Mouse (Mus musculus): Measurements from ENCODE around the gene Otx2. TPM values are rescaled to one million over a fixed set of nuclear protein-coding genes. Genes with fewer than 3 reads are reported as not detected.
A peak's percentile ranks its signal among the peaks of the same experiment; 100 is the strongest.

Otx2 gene
- polyA plus RNA-seq, 1 experiment from 2014 or later: not detected

DNA sequence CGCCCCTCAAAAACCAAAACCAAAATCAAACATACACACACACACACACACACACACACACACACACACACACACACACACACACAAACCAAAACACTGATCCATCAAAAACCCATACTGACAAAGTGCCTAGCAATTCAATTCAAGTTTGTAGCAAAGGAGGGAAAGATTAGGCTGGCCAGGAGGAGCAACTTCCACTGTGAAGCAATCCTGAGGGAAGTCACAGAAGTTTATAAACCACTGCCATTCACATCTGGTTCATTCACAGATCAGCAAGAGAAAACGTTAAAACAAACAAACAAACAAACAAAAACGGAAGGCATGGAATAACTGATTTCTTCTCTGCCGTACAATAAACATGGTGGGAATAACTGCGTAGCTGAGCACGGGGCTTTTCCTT lies 16.4 kb downstream of the Otx2 start:
- no peak overlapping the region for H3K9ac ChIP-seq
- no peaks in the 10 kb centered on the region for H3K36me3 ChIP-seq
- H3K27ac ChIP-seq: no peak overlapping the region
- H3K27me3 ChIP-seq (replicated peaks): peaks cover 100% of the 10 kb centered on the region
- 0 out of 2 replicates have a peak, but pooled peaks cover 7% of the 10 kb centered on the region for H3K4me1 ChIP-seq
- no peak for ATAC-seq
- H3K4me2 ChIP-seq: no peak overlapping the region
- 58% methylated on average over 6 of the region's 6 CpGs for WGBS (ENCODE audit: insufficient replicate concordance)
- H3K4me3 ChIP-seq: no peak overlapping the region
- no peaks in the 10 kb centered on the region for H3K9me3 ChIP-seq (replicated peaks)

DNA sequence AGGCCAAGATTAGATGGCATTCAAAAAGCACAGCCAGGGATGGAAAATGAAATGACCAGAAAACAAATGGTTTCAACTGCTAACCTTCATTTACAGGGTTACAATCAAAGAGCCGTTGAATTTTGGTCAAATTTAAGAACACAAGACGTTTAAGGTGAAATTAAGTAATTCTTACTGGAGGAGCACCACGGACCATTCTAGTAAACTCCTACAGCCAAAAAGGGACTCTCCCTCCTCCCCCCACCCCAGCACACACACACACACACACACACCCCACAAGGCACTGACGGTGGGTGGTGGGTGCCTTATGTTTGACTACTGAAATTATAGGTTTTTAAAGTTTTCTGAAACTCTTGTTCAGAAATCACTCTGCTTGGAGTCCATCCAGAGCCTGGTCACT lies 16.9 kb downstream of the Otx2 start:
- Histone ChIP-seq H3K4me3 (no peak overlapping the region), H3K27me3 (replicated peaks) (peaks cover 100% of the 10 kb centered on the region), H3K9me3 (replicated peaks) (no peaks in the 10 kb centered on the region), H3K4me1 (0 out of 2 replicates have a peak, but pooled peaks cover 7% of the 10 kb centered on the region), H3K36me3 (no peaks in the 10 kb centered on the region), H3K9ac (no peak overlapping the region), H3K27ac (no peak overlapping the region), H3K4me2 (no peak overlapping the region)
- WGBS (ENCODE audit: insufficient replicate concordance): 61% methylated on average over 4 of the region's 4 CpGs
- no peak for ATAC-seq

DNA sequence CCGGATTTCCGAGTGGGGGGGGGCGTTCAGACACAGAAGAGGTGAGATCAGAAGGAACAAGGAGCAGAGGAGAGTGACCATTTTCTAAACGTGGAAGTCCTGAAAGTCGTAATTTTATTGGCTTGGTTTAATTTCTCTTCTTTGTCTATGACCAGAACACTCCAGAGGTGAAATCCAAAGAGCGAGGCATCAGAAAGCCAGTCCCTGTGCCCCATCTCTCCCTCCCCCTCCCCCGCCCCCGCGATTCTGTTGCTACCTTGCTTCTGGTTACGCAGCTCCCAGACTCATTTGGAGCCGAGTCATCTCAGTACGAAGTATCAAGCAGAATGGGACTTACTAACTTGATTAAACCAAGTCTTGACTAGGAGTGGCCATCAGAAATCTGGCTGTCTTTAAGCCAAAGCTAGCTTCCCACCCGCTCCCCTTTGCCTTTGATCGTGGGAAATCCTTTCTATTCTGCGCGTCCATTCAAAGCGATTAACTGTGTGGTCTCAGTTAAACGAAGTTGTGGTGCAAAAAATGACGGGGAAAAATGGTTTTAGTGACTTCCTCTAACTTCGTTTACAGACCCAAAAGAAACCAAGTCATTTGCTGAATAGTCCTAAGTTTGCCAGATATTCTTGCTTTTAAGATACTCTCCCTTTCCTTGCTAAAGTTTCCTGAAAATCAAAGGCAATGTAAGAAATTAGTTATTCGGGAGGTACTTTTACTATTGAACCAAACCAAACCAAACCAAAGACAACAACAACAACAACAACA lies 17.6 kb downstream of the Otx2 start:
- no peaks in the 10 kb centered on the region for H3K36me3 ChIP-seq
- peaks cover 100% of the 10 kb centered on the region for H3K27me3 ChIP-seq (replicated peaks)
- peaks cover 11% of the 10 kb centered on the region; the same call in 1 of the 2 replicates for H3K4me1 ChIP-seq
- ATAC-seq: no peak
- H3K9me3 ChIP-seq (replicated peaks): no peaks in the 10 kb centered on the region
- no peak overlapping the region for H3K27ac ChIP-seq
- no peak overlapping the region for H3K9ac ChIP-seq
- H3K4me2 ChIP-seq: no peak overlapping the region
- WGBS (ENCODE audit: insufficient replicate concordance): 7% methylated on average over 21 of the region's 21 CpGs
- no peak overlapping the region for H3K4me3 ChIP-seq

DNA sequence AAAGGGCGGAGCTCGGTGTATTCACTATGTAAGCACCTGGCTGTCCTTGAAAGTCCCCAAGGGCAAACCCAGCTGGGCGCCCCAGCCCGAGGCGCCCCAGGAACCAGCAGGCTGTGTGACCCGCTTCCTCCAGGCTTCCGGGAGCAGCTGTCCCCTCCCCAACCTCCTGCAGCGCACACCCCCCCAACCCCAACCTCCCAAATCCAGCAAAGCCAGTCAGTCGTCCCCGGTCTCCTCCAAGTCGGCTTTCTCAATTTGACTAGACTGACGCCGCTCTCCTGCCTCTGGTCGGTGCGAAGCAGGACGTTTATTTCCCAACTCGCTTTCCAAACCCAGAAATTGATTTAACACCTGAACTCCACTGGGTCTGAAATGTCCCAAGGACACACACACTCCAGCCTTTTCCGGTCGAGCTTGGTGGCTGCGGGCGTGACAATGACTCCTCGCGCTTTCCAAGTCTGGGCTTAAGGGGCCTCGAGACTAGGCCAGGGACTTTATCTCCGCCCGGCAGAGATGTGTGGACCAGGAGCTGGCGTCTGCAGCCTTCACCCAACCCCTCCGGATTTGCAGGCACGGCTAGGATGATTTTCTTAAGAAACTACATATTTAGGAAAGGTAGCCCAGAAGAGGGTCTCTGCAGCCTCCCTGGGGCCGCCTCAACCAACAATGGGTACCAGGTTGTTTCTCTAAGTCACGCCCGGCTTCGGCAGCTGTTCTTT lies 18.4 kb downstream of the Otx2 start:
- Histone ChIP-seq H3K4me3 (no peak overlapping the region), H3K9me3 (replicated peaks) (no peaks in the 10 kb centered on the region), H3K27me3 (replicated peaks) (peaks cover 94% of the 10 kb centered on the region), H3K4me2 (peak overlapping the region; percentile 25), H3K9ac (no peak overlapping the region), H3K36me3 (no peaks in the 10 kb centered on the region), H3K27ac (no peak overlapping the region), H3K4me1 (peaks cover 11% of the 10 kb centered on the region; the same call in 1 of the 2 replicates)
- ATAC-seq: no peak
- WGBS (ENCODE audit: insufficient replicate concordance): 1% methylated on average over 33 of the region's 33 CpGs

DNA sequence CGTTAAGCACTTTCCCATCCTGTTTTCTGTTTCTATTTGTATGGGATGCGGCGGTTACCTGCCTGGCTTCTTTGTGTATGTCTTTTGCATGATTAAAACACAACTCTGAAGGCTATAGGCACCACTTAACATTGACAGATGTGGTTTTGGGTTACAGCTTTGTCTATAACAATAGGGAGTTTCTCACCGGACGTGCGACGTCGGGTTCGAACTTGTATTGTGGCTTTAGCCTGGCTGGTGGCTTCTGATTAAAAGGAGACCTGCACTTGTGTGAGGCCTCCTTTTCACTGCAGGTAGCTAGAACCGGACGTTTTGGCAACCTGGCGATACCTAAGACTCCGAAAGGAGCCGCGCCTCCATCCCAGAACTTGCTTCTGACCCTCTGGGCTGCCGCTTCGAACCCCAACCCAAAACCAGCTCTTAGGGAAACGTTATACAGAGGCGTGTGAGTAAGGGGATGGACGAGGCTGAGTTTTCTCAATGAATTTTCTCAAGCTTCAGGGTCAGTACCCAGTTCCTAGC lies 19.0 kb downstream of the Otx2 start:
- H3K27ac ChIP-seq: no peak overlapping the region
- peaks cover 11% of the 10 kb centered on the region; the same call in 1 of the 2 replicates for H3K4me1 ChIP-seq
- H3K9me3 ChIP-seq (replicated peaks): no peaks in the 10 kb centered on the region
- H3K36me3 ChIP-seq: no peaks in the 10 kb centered on the region
- H3K4me3 ChIP-seq: no peak overlapping the region
- 3% methylated on average over 20 of the region's 20 CpGs for WGBS (ENCODE audit: insufficient replicate concordance)
- peaks cover 88% of the 10 kb centered on the region for H3K27me3 ChIP-seq (replicated peaks)
- peak overlapping the region; percentile 25 for H3K4me2 ChIP-seq
- H3K9ac ChIP-seq: no peak overlapping the region
- no peak for ATAC-seq

DNA sequence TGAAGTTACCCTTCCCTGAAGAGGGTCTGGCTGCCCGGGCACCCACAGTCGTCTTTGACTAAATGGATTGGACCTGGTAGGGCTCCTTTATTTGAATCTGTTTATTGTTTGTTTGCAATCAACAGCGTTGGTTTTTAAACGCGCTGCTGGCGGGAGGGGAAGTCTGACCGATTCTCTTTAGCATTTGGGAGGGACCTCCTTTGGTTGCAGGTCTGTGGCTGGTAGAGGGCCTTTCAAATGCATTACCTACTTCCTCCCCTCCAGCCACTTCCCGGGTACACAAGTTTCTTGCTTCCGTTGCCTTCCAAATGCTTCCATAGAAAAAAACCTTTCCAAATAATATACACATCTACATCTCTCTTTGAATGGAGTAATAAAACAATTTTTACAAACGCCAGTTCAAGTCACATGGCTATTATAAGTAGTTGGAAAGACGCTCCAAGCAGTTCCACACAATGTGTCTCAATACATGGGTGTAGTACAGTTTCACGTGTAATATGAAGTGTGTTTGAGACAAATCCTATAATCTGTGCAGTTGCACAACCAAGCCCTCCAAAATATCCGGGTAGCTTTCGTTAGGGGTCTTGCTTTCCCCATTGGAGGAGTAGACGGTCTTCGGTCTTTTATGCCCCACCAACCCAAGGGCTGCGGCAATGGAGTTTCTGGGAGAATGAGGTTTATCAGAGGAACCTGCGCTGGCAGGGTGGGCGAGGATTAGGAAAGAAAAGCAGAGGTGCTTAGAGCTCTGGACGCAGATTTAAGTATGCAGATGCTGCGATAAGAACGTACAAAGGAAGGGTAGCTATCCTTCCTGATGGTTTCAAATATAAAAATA lies 19.7 kb downstream of the Otx2 start:
- Histone ChIP-seq H3K9ac (no peak overlapping the region), H3K27ac (no peak overlapping the region), H3K9me3 (replicated peaks) (no peaks in the 10 kb centered on the region), H3K4me1 (peaks cover 11% of the 10 kb centered on the region; the same call in 1 of the 2 replicates), H3K36me3 (no peaks in the 10 kb centered on the region), H3K4me3 (no peak overlapping the region), H3K27me3 (replicated peaks) (peaks cover 84% of the 10 kb centered on the region), H3K4me2 (no peak overlapping the region)
- WGBS (ENCODE audit: insufficient replicate concordance): 11% methylated on average over 22 of the region's 22 CpGs
- no peak for ATAC-seq

DNA sequence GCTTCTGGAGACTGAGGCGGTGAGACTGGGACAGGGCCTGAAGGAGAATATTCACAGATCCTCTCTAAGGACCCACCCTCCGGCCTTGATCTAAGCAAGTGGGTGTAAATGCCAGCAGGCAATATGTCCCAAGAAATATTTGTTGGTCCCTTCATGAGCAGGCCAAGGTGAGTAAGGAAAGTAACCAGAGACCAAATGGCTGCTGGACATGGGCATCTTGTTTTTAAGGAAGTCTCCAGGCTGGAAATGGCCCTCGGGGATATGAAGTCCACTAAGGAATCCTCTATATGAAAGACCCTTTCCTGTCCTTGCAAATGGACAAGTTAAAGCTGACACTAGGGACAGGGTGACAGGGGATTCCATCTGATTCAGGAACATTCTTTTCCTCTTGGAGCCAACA lies 20.5 kb downstream of the Otx2 start:
- 69% methylated on average over 3 of the region's 3 CpGs for WGBS (ENCODE audit: insufficient replicate concordance)
- Histone ChIP-seq H3K4me3 (no peak overlapping the region), H3K27ac (no peak overlapping the region), H3K4me2 (no peak overlapping the region), H3K9me3 (replicated peaks) (no peaks in the 10 kb centered on the region), H3K36me3 (no peaks in the 10 kb centered on the region), H3K27me3 (replicated peaks) (peaks cover 75% of the 10 kb centered on the region), H3K4me1 (peaks cover 11% of the 10 kb centered on the region; the same call in 1 of the 2 replicates), H3K9ac (no peak overlapping the region)
- ATAC-seq: no peak

DNA sequence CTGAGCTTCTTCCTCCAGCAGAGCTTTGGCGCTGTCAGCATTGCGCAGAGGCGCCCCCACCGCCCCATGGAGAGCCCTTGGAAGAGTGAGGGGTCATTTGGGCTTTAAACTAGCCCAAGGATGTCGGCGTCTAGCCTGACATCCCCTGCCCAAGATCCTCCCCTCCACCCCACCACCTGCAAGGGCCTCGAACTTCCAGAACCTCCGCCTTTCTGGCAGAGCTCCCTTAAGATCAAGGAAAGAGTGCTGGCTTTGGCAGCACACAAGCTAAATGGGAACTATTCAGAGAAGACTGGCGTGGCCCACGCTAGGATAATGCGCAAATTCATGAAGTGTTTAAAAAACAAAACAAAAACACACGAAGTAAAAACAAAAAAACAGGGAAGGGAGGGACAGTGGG lies 21.4 kb downstream of the Otx2 start:
- Histone ChIP-seq H3K4me1 (peaks cover 11% of the 10 kb centered on the region; the same call in 1 of the 2 replicates), H3K9ac (no peak overlapping the region), H3K9me3 (replicated peaks) (no peaks in the 10 kb centered on the region), H3K27me3 (replicated peaks) (peaks cover 67% of the 10 kb centered on the region), H3K4me2 (no peak overlapping the region), H3K36me3 (no peaks in the 10 kb centered on the region), H3K27ac (no peak overlapping the region), H3K4me3 (no peak overlapping the region)
- 30% methylated on average over 12 of the region's 12 CpGs for WGBS (ENCODE audit: insufficient replicate concordance)
- no peak for ATAC-seq

DNA sequence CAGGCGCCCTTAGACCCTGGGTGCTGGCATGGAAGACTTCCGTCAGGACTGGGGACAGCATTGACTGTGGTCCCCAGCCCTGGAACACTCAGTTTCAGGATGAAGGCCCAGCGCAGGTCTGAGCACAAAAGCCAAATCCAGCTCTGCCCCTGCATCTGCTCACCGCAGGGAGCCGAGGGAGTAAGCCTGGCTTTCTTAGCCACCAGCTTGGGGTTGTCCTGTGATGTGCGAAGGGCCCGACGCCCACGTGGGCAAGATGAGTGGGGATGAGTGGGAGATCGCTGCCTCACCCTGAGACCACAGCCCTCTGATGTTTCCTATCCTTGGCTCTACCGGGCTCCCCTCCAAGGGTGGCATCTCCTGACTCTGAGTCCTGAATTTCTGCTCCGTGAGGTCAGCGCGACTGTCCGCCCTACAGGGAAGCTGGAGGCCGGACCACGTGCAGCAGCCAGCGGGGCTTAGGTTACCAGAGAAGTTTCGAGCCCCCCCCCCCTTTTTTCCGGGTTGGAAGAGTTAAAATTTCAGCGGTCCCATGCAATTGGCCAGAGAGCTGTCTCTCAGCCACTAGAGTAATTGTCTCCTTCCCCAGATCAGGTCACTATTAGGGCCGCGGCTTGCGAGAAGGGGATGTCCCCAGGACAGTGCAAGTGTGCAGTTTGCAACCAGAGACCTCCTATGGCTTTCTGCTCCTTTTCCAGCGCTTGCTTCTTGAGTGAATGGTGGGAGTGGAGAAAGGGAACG lies 22.0 kb downstream of the Otx2 start:
- Histone ChIP-seq H3K27ac (no peak overlapping the region), H3K36me3 (no peaks in the 10 kb centered on the region), H3K4me2 (peak overlapping the region; percentile 14; the same call in 1 of the 2 replicates), H3K4me3 (no peak overlapping the region), H3K27me3 (replicated peaks) (peaks cover 61% of the 10 kb centered on the region), H3K9ac (no peak overlapping the region), H3K9me3 (replicated peaks) (no peaks in the 10 kb centered on the region), H3K4me1 (peaks cover 11% of the 10 kb centered on the region; the same call in 1 of the 2 replicates)
- ATAC-seq: no peak
- WGBS (ENCODE audit: insufficient replicate concordance): 11% methylated on average over 26 of the region's 26 CpGs

DNA sequence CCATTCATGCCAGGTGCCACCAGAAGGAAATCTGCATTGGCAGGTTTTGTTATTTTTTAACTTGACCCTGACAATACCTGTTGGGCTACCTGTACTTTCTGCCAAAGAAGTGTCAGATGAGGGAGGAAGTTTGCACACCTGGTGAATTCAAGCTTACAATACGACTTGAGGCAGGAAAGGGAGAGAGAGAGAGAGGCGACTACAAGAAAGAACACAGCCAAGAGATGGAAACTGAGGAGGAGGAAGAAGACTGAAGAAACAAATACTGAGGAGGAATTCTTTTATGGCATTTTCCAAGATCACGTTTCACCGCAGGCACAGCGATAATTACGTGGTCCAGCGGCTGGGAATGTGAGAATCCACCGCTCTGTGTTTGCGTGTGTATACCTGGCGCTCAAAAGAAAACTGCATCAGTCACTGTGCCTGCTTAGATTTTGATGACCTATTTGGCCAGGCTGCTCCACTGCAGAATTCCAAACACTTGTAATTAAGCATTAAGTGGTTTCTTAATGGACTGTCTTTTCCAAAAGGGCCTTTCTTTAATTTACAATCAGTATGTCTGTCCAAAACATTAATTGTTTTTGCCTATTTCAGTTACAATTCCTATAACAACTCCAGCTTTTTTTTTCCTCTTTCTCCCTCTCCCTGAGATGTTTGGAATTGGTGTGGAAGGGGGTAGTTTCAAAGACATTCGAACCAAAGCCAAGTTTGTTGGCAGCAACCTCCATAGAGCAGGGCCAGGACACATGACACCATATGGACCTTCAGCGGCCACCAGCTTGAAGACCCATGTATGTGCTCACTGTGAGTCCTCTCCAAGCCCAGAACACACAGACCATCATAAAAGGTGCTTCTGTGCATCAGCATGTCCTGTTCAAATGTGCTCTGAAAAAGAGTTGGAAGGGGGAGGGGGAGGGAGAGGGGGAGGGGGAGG lies 31.9 kb downstream of the Otx2 start:
- H3K27me3 ChIP-seq (replicated peaks): peaks cover 10% of the 10 kb centered on the region
- H3K4me1 ChIP-seq: no peaks in the 10 kb centered on the region
- ATAC-seq: no peak
- no peak overlapping the region for H3K9ac ChIP-seq
- H3K9me3 ChIP-seq (replicated peaks): no peaks in the 10 kb centered on the region
- H3K4me2 ChIP-seq: no peak overlapping the region
- H3K4me3 ChIP-seq: no peak overlapping the region
- 73% methylated on average over 12 of the region's 12 CpGs for WGBS (ENCODE audit: insufficient replicate concordance)
- H3K36me3 ChIP-seq: no peaks in the 10 kb centered on the region
- H3K27ac ChIP-seq: no peak overlapping the region

All from liver, embryonic 12.5 days (tissue).